16 mouse cellular contexts compared by ENCODE assay signal in the genomic region with DNA sequence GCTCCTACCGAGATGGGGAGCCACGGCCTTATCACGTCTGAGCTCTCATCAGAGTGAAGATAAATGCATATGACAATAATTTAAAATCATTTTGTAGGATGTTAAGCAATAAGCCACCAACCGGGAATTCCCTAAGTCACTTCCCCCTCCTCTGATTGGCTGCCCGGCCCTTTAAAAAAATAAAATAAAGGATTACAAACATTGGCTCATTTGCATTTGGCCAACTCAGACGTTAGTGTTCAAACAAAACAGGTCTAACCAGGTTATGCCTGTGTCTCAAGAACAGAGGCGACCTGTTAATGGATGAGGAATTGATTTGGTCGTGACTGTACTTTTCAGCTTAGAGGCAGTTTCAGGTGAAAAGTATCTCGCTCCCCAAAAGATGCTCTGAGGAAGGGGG. TPM values are rescaled to one million over a fixed set of nuclear protein-coding genes. Genes with fewer than 3 reads are reported as not detected.
DNase-seq lines count a peak whose midpoint lies in the region; ATAC-seq lines count a peak whose summit lies in the region.
"Had no signal": no experiment of that assay in that cellular context is flagged by ENCODE, and none has a peak within 500 bp of the region (broad histone marks: within the 10 kb centered on the region; RNA-seq: fewer than 3 reads in every experiment).

A gene (minus strand): TSS at position 147 of the 400 bp plus-strand sequence.

- 0 out of 2 replicates have a peak, but pooled peaks cover 4% of the 10 kb centered on the region for H3K27me3 ChIP-seq in liver, embryonic 12.5 days (replicated peaks)
- H3K27me3 ChIP-seq in intestine, embryonic 15.5 days (replicated peaks) = no peaks in the 10 kb centered on the region
- no peaks in the 10 kb centered on the region for H3K27me3 ChIP-seq in liver, embryonic 13.5 days
- no peaks in the 10 kb centered on the region for H3K27me3 ChIP-seq in stomach, embryonic 15.5 days (replicated peaks)
- H3K27me3 ChIP-seq: forebrain, embryonic 15.5 days; limb, embryonic 15.5 days had no signal

- H3K27ac ChIP-seq in liver, embryonic 12.5 days = 0 out of 2 replicates have a peak within 1 kb of the TSS, but pooled peaks have one; percentile 28
- peak within 1 kb of the TSS; percentile 38 for H3K27ac ChIP-seq in intestine, embryonic 15.5 days
- H3K27ac ChIP-seq in liver, embryonic 13.5 days = no peak within 1 kb of the TSS
- H3K27ac ChIP-seq in stomach, embryonic 15.5 days = peak within 1 kb of the TSS; percentile 85
- H3K27ac ChIP-seq: forebrain, embryonic 15.5 days; hindbrain, embryonic 10.5 days; layer of hippocampus, adult 2 months; limb, embryonic 15.5 days had no signal

- H3K9ac ChIP-seq in liver, embryonic 12.5 days = no peak within 1 kb of the TSS
- H3K9ac ChIP-seq in intestine, embryonic 15.5 days = no peak within 1 kb of the TSS
- H3K9ac ChIP-seq in liver, embryonic 13.5 days = no peak within 1 kb of the TSS
- no peak within 1 kb of the TSS for H3K9ac ChIP-seq in stomach, embryonic 15.5 days
- H3K9ac ChIP-seq: forebrain, embryonic 15.5 days; limb, embryonic 15.5 days had no signal

- WGBS in liver, embryonic 12.5 days (ENCODE audit: insufficient replicate concordance) = 28% methylated on average over 9 of the region's 9 CpGs
- WGBS in intestine, embryonic 15.5 days = 46% methylated on average over 9 of the region's 9 CpGs
- WGBS in liver, embryonic 13.5 days (ENCODE audit: insufficient replicate concordance) = 30% methylated on average over 9 of the region's 9 CpGs
- 38% methylated on average over 9 of the region's 9 CpGs for WGBS in stomach, embryonic 15.5 days

- H3K4me3 ChIP-seq in liver, embryonic 12.5 days = no peak within 1 kb of the TSS
- peak within 1 kb of the TSS; percentile 9 for H3K4me3 ChIP-seq in intestine, embryonic 15.5 days (replicated peaks)
- H3K4me3 ChIP-seq in liver, embryonic 13.5 days (replicated peaks) = no peak within 1 kb of the TSS
- peak within 1 kb of the TSS; percentile 33 for H3K4me3 ChIP-seq in stomach, embryonic 15.5 days (replicated peaks)
- H3K4me3 ChIP-seq: forebrain, embryonic 15.5 days; hindbrain, embryonic 10.5 days; layer of hippocampus, adult 2 months; limb, embryonic 15.5 days had no signal

- H3K9me3 ChIP-seq in liver, embryonic 12.5 days (replicated peaks) = no peaks in the 10 kb centered on the region
- no peaks in the 10 kb centered on the region for H3K9me3 ChIP-seq in intestine, embryonic 15.5 days
- no peaks in the 10 kb centered on the region for H3K9me3 ChIP-seq in liver, embryonic 13.5 days (replicated peaks)
- no peaks in the 10 kb centered on the region for H3K9me3 ChIP-seq in stomach, embryonic 15.5 days
- H3K9me3 ChIP-seq: forebrain, embryonic 15.5 days; hindbrain, embryonic 10.5 days; limb, embryonic 15.5 days had no signal

- no peak for DNase-seq in liver
- no peak for DNase-seq in liver, embryonic 13.5 days
- no peak for DNase-seq in gastrocnemius, postnatal 25 days
- DNase-seq in thymus, postnatal 25 days = no peak
- DNase-seq: gastrocnemius, postnatal 36 days; spleen, adult 18-20 months had no signal

- H3K4me2 ChIP-seq in liver, embryonic 12.5 days = peak within 1 kb of the TSS; percentile 31
- peak within 1 kb of the TSS; percentile 35 for H3K4me2 ChIP-seq in intestine, embryonic 15.5 days (replicated peaks)
- peak within 1 kb of the TSS; percentile 33 for H3K4me2 ChIP-seq in liver, embryonic 13.5 days
- H3K4me2 ChIP-seq in stomach, embryonic 15.5 days = peak within 1 kb of the TSS; percentile 34
- H3K4me2 ChIP-seq: forebrain, embryonic 15.5 days; limb, embryonic 15.5 days had no signal

- no peak for ATAC-seq in liver, embryonic 12.5 days
- ATAC-seq in intestine, embryonic 15.5 days = peak; percentile 40
- ATAC-seq in liver, embryonic 13.5 days (ENCODE audit: low read depth) = no peak
- no peak for ATAC-seq in stomach, embryonic 15.5 days (ENCODE audit: insufficient read depth, low FRiP score, low read depth)
- ATAC-seq: CD4-positive, CD25-positive, alpha-beta regulatory T cell, adult 4 months; forebrain, embryonic 15.5 days had no signal

- no peaks in the 10 kb centered on the region for H3K36me3 ChIP-seq in liver, embryonic 12.5 days
- no peaks in the 10 kb centered on the region for H3K36me3 ChIP-seq in intestine, embryonic 15.5 days
- H3K36me3 ChIP-seq in liver, embryonic 13.5 days = no peaks in the 10 kb centered on the region
- no peaks in the 10 kb centered on the region for H3K36me3 ChIP-seq in stomach, embryonic 15.5 days
- H3K36me3 ChIP-seq: forebrain, embryonic 15.5 days; hindbrain, embryonic 10.5 days; limb, embryonic 15.5 days had no signal

- peaks cover 67% of the 10 kb centered on the region for H3K4me1 ChIP-seq in liver, embryonic 12.5 days
- H3K4me1 ChIP-seq in intestine, embryonic 15.5 days (replicated peaks) = 0 out of 2 replicates have a peak, but pooled peaks cover 2% of the 10 kb centered on the region
- peaks cover 62% of the 10 kb centered on the region for H3K4me1 ChIP-seq in liver, embryonic 13.5 days (replicated peaks)
- H3K4me1 ChIP-seq in stomach, embryonic 15.5 days = no peaks in the 10 kb centered on the region
- H3K4me1 ChIP-seq: forebrain, embryonic 15.5 days; hindbrain, embryonic 10.5 days; limb, embryonic 15.5 days had no signal

RNA-seq across cellular contexts. Expression of the gene that starts here (rescaled TPM):
- 0.16 and 0.23 TPM in 2 replicates for polyA plus RNA-seq in liver, embryonic 12.5 days (2016; fragmentation: Nextera tagmentation; extraction: Ambion mirVana)
- polyA plus RNA-seq in intestine, embryonic 15.5 days (2015; fragmentation: Nextera tagmentation; extraction: Ambion mirVana) = 19.2 and 23.1 TPM in 2 replicates
- polyA plus RNA-seq in liver, embryonic 13.5 days (2015; fragmentation: Nextera tagmentation; extraction: Ambion mirVana) = 0.08 and 0.19 TPM in 2 replicates
- polyA plus RNA-seq in stomach, embryonic 15.5 days (2015; fragmentation: Nextera tagmentation; extraction: Ambion mirVana) = 28.6 and 32.2 TPM in 2 replicates
- total RNA-seq in gastrocnemius, postnatal 25 days (2021) = not detected
- total RNA-seq: layer of hippocampus, adult 2 months; megakaryocyte-erythroid progenitor cell, adult 5-6 weeks had no signal
- polyA plus RNA-seq: neural tube, embryonic 14.5 days had no signal

Comparison
In these comparisons a context has a peak if more than half of its experiments do, and no peak if none do; other contexts are left out.
1. RNA of the gene that starts here (polyA plus RNA-seq): 28.6 to 32.2 TPM in stomach, embryonic 15.5 days and 19.2 to 23.1 TPM in intestine, embryonic 15.5 days; 0.16 to 0.23 TPM in liver, embryonic 12.5 days and 0.08 to 0.19 TPM in liver, embryonic 13.5 days; every median in the first group is over 10 times any median in the second.
2. H3K4me3 ChIP-seq: peak in intestine, embryonic 15.5 days (single experiment) and stomach, embryonic 15.5 days (single experiment); none in liver, embryonic 12.5 days (single experiment) and liver, embryonic 13.5 days (single experiment).
3. Peak in every context shown above with its lines, with median percentiles within 50 percentile points of each other: H3K4me2 ChIP-seq.